Mouse (Mus musculus): ENCODE measurements around the gene Cox6b2. TPM values are rescaled to one million over a fixed set of nuclear protein-coding genes. Genes with fewer than 3 reads are reported as not detected.

Gene Cox6b2
- polyA plus RNA-seq, 1 experiment: 62.7 TPM

DNA sequence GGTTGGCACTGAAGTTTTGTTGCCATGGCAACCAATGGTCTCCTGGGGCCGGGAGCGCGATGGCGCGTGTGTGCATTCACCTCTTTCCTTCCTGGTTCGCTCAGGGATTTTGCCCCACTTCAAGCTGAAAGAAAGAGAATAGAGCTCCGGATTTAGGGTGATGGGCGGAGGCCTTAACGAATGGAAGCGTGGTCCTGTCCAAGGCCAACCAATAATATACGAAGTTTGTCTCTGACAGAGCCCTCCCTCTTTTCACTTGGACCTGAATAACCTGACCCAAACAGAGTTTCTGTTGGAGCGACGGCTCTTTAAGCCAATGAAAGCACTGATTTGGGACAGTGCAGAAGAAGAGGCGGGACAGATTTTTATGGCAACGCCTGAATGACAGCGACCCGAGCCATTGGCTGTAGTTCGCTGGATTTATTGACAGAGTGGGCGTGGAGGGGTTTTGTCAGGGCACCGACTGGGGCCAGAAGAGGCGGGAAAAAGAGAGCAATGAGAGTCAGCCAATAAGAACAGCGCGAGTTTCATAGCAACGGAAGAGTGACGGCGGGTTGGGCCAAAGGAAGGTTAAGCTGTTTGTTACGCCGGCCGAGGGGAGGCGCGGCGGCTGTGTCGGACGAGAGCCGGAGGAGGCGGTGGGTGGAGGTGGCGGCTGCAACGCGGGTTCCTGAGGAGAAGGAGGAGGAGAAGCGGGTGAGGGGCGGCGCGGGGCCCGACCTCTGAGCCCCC is 13.2 kb downstream of the Cox6b2 start, which contains the start of gene Kmt5c:
TSS of gene Kmt5c (plus strand) at position 572 of the 732 bp plus-strand sequence.
- Histone ChIP-seq H3K4me3 (ENCODE audit: insufficient read depth, low read depth, low read length) (peak within 1 kb of the TSS; percentile 90), H3K4me1 (ENCODE audit: control insufficient read depth, insufficient read depth, low read length) (peaks cover 8% of the 10 kb centered on the region; the same call in 1 of the 2 replicates), H3K27me3 (replicated peaks; ENCODE audit: control insufficient read depth, insufficient read depth, low read length) (no peaks in the 10 kb centered on the region), H3K27ac (ENCODE audit: insufficient read depth, low read depth, low read length) (peak within 1 kb of the TSS; percentile 95), H3K36me3 (ENCODE audit: control insufficient read depth, insufficient read depth, low read length) (no peaks in the 10 kb centered on the region; the same call in 1 of the 2 replicates)
- DNase-seq: peak; percentile 100
- WGBS: under 1% methylated on average over 39 of the region's 44 CpGs
- TF ChIP-seq POLR2A (IDR thresholded peaks at IDR 0.05; ENCODE audit: low read depth, low read length) (peak; percentile 94), CTCF (conservative IDR thresholded peaks at IDR 0.05; ENCODE audit: insufficient read depth, insufficient read length, low read depth, low read length) (no peak; the same call in 1 of the 2 replicates)

DNA sequence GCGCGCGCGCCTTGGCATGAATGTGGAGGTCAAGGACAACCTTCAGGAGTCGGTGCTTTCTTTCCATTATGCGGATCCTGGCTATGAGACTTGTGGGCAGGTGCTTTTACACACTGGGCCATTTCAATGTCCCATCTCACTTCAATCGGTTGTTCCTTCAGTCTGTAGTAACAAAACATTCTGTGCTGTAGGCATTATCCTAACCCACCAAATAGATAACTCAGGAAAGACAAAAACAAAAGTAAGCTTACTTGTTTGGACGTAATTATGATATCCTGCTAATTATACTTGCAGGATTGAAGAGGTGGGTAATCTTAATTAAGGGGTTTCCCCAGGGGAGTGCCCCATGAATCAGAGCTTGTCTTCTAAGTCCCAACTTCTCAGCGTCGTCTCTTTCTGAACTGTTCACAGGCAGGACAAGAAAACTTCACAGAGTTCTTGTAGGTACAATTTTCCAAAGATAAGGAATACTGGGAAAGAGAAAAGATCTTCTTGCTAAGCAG is 13.8 kb downstream of the Cox6b2 start:
- 53% methylated on average over 10 of the region's 10 CpGs for WGBS
- Histone ChIP-seq H3K27me3 (replicated peaks; ENCODE audit: control insufficient read depth, insufficient read depth, low read length) (no peaks in the 10 kb centered on the region), H3K36me3 (ENCODE audit: control insufficient read depth, insufficient read depth, low read length) (no peaks in the 10 kb centered on the region; the same call in 1 of the 2 replicates), H3K4me3 (ENCODE audit: insufficient read depth, low read depth, low read length) (peak overlapping the region; percentile 21; the same call in 1 of the 2 replicates), H3K4me1 (ENCODE audit: control insufficient read depth, insufficient read depth, low read length) (peaks cover 8% of the 10 kb centered on the region; the same call in 1 of the 2 replicates), H3K27ac (ENCODE audit: insufficient read depth, low read depth, low read length) (peak overlapping the region; percentile 14; the same call in 1 of the 2 replicates)
- TF ChIP-seq CTCF (conservative IDR thresholded peaks at IDR 0.05; ENCODE audit: insufficient read depth, insufficient read length, low read depth, low read length) (no peak), POLR2A (IDR thresholded peaks at IDR 0.05; ENCODE audit: low read depth, low read length) (no peak)
- DNase-seq: no peak

DNA sequence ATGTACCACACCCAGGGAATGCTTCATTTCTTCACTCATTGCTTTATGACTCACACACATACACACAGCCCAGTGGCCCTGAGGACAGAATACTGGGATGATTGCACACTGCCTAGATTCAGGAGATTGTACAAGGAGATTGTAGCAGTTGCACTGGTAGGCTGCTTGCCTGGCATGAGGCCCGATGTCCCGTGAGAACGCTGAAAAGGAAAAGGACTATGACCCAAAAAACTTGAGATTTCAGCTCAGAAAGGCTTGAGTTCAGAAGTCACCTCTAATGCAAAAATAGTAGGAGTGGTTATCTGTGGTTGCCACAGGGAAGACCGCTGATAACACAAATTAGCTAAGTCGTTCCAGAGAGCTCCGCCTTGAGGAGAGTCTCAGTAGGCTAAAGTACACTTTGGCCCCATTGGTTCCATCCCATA is 19.9 kb downstream of the Cox6b2 start:
- no peak for TF ChIP-seq POLR2A (IDR thresholded peaks at IDR 0.05; ENCODE audit: low read depth, low read length)
- no peak for TF ChIP-seq CTCF (conservative IDR thresholded peaks at IDR 0.05; ENCODE audit: insufficient read depth, insufficient read length, low read depth, low read length)
- Histone ChIP-seq H3K27ac (ENCODE audit: insufficient read depth, low read depth, low read length) (no peak overlapping the region), H3K4me1 (ENCODE audit: control insufficient read depth, insufficient read depth, low read length) (peaks cover 18% of the 10 kb centered on the region; the same call in 1 of the 2 replicates), H3K27me3 (replicated peaks; ENCODE audit: control insufficient read depth, insufficient read depth, low read length) (no peaks in the 10 kb centered on the region), H3K36me3 (ENCODE audit: control insufficient read depth, insufficient read depth, low read length) (no peaks in the 10 kb centered on the region), H3K4me3 (ENCODE audit: insufficient read depth, low read depth, low read length) (no peak overlapping the region)
- DNase-seq: peak; percentile 74
- WGBS: 37% methylated on average over 6 of the region's 6 CpGs

DNA sequence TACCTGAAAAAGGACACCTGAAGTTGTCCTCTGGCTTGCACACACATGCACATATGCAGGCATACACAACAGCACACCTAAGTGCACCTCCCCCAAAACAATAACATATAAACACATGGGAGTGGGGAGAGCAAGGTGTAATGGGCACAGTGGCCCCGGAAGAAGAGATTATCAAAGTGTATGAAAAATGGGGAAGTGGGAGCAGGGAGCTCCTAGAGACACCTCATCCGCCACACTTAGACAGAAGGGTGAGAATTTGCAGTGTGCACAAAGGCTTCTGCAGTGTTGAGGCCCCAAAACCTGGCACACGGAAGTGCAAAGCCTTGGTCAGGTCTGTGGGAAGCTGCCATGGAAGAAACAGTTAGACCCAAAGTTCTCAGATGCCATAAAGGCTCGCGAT is 21.8 kb downstream of the Cox6b2 start:
- no peak overlapping the region for H3K27ac ChIP-seq (ENCODE audit: insufficient read depth, low read depth, low read length)
- DNase-seq: no peak
- WGBS: 82% methylated on average over 5 of the region's 5 CpGs
- H3K4me1 ChIP-seq (ENCODE audit: control insufficient read depth, insufficient read depth, low read length): peaks cover 13% of the 10 kb centered on the region; the same call in 1 of the 2 replicates
- no peak overlapping the region for H3K4me3 ChIP-seq (ENCODE audit: insufficient read depth, low read depth, low read length)
- H3K36me3 ChIP-seq (ENCODE audit: control insufficient read depth, insufficient read depth, low read length): no peaks in the 10 kb centered on the region
- TF ChIP-seq POLR2A (IDR thresholded peaks at IDR 0.05; ENCODE audit: low read depth, low read length) (no peak), CTCF (conservative IDR thresholded peaks at IDR 0.05; ENCODE audit: insufficient read depth, insufficient read length, low read depth, low read length) (no peak)
- H3K27me3 ChIP-seq (replicated peaks; ENCODE audit: control insufficient read depth, insufficient read depth, low read length): no peaks in the 10 kb centered on the region

DNA sequence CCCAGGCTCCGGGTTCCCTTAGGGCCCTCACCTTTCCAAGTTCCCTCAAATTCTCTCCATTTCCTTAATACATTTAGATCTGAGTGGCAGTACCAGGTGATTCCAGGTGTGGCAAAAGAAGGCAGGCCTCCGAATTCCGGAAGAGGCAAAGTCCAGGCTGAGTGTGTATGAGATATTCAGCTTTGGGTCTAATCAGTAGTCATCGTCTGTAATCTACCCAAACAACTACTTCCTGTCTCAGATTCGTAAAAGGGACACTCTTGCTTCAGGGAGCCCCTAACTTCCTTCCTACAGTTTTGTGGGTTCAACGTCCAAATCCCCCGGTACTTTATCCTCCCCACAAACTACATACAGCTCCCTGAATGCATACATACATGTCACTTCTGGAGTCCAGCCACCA is 27.7 kb downstream of the Cox6b2 start, which contains the start of gene Tmem150b:
TSS of gene Tmem150b (minus strand) at position 81 of the 400 bp plus-strand sequence.
- WGBS: 68% methylated on average over 7 of the region's 7 CpGs
- Histone ChIP-seq H3K27ac (ENCODE audit: insufficient read depth, low read depth, low read length) (no peak within 1 kb of the TSS), H3K36me3 (ENCODE audit: control insufficient read depth, insufficient read depth, low read length) (no peaks in the 10 kb centered on the region), H3K4me1 (ENCODE audit: control insufficient read depth, insufficient read depth, low read length) (no peaks in the 10 kb centered on the region), H3K4me3 (ENCODE audit: insufficient read depth, low read depth, low read length) (no peak within 1 kb of the TSS), H3K27me3 (replicated peaks; ENCODE audit: control insufficient read depth, insufficient read depth, low read length) (no peaks in the 10 kb centered on the region)
- DNase-seq: no peak
- no peak for TF ChIP-seq CTCF (conservative IDR thresholded peaks at IDR 0.05; ENCODE audit: insufficient read depth, insufficient read length, low read depth, low read length)
- TF ChIP-seq POLR2A (IDR thresholded peaks at IDR 0.05; ENCODE audit: low read depth, low read length): no peak

DNA sequence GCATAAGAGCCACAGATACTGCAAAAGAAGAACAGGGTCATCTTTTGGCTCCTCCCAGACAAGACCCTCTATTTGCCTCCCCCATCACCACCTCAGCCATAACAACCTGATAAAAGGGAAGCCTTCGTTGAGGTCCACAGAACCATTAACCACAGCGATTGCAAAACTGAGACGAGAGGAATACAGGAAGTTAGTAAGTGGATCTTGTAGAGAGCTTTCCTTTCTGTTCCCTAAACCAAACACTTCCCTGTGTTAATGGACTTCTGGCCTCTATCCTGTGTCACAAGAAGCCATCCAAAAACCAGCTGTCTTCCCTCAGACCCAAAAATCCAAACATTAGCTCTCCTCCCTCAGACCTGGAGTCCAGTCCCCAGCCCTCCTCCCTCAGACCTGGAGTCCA is 28.5 kb downstream of the Cox6b2 start:
- Histone ChIP-seq H3K36me3 (ENCODE audit: control insufficient read depth, insufficient read depth, low read length) (no peaks in the 10 kb centered on the region), H3K27ac (ENCODE audit: insufficient read depth, low read depth, low read length) (no peak overlapping the region), H3K27me3 (replicated peaks; ENCODE audit: control insufficient read depth, insufficient read depth, low read length) (no peaks in the 10 kb centered on the region), H3K4me1 (ENCODE audit: control insufficient read depth, insufficient read depth, low read length) (no peaks in the 10 kb centered on the region), H3K4me3 (ENCODE audit: insufficient read depth, low read depth, low read length) (no peak overlapping the region)
- 18% methylated on average over 3 of the region's 3 CpGs for WGBS
- TF ChIP-seq CTCF (conservative IDR thresholded peaks at IDR 0.05; ENCODE audit: insufficient read depth, insufficient read length, low read depth, low read length) (no peak), POLR2A (IDR thresholded peaks at IDR 0.05; ENCODE audit: low read depth, low read length) (no peak)
- DNase-seq: peak; percentile 10

DNA sequence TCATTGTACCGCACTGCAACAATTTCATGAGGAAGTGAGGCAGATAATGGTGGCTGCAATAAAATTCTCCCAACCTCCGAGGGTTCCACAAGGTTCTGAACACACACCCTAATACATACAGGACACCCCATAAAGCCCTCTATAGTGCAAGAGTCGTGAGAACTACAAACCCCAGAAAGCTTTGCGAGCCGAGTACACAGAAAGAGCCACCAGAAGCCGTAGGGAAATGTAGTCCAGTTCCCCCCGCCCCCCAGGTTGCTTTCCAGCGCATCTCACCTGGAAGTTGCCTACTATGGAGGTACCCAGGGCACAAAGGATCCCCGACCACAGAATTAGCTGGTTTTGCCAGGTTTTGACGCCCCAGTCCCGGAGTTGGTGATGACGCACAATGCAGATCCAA is 29.4 kb downstream of the Cox6b2 start:
- DNase-seq: peak; percentile 24
- no peak overlapping the region for H3K27ac ChIP-seq (ENCODE audit: insufficient read depth, low read depth, low read length)
- no peaks in the 10 kb centered on the region for H3K27me3 ChIP-seq (replicated peaks; ENCODE audit: control insufficient read depth, insufficient read depth, low read length)
- no peaks in the 10 kb centered on the region for H3K4me1 ChIP-seq (ENCODE audit: control insufficient read depth, insufficient read depth, low read length)
- H3K4me3 ChIP-seq (ENCODE audit: insufficient read depth, low read depth, low read length): peak overlapping the region; percentile 47
- H3K36me3 ChIP-seq (ENCODE audit: control insufficient read depth, insufficient read depth, low read length): no peaks in the 10 kb centered on the region
- TF ChIP-seq CTCF (conservative IDR thresholded peaks at IDR 0.05; ENCODE audit: insufficient read depth, insufficient read length, low read depth, low read length) (no peak), POLR2A (IDR thresholded peaks at IDR 0.05; ENCODE audit: low read depth, low read length) (no peak)
- WGBS: 37% methylated on average over 12 of the region's 12 CpGs
